Mouse (Mus musculus) liver, embryonic 14.5 days (tissue): Measurements from ENCODE around the gene Sf3b1. TPM values are rescaled to one million over a fixed set of nuclear protein-coding genes. Genes with fewer than 3 reads are reported as not detected.

Experiments
- ATAC-seq: fragments of 200-750 bp; cut with Nextera tagmentation; 2 replicates; pipeline ENCODE4 v1.8.0; 2017; ENCODE audit warnings: moderate number of reproducible peaks, mild to moderate bottlenecking, moderate library complexity; ENCODE audit not compliant: insufficient read depth
- DNase-seq, 3 experiments: peaks; one replicate each; pipeline ENCODE4 v3.0.0-alpha.2; 2012 to 2013; ENCODE audit warnings: low read depth in 3 of 3, low spot score in 3 of 3
- H3K27ac ChIP-seq: fragments of 300-500 bp; sonication (generic); 2 replicates; pipeline ENCODE4 v1.5.1; 2014; ENCODE audit warnings: moderate library complexity, mild to moderate bottlenecking, control low read depth, inconsistent platforms
- H3K27me3 ChIP-seq: fragments of 300-500 bp; sonication (generic); 2 replicates; pipeline ENCODE4 v1.6.1; 2014; ENCODE audit warnings: mild to moderate bottlenecking, low read length, moderate library complexity; ENCODE audit not compliant: control insufficient read depth, insufficient read depth
- H3K36me3 ChIP-seq: fragments of 300-500 bp; sonication (generic); replicated peaks from 2 replicates; pipeline ENCODE4 v1.6.1; 2014; ENCODE audit warnings: low read depth; ENCODE audit not compliant: control insufficient read depth, insufficient read depth
- H3K4me1 ChIP-seq, 2 experiments: fragments of 200-500 bp in 1 of 2; fragments of 300-500 bp in 1 of 2; sonication (generic) in 1 of 2; replicated peaks; 2 replicates each; pipeline ENCODE4 v1.6.1; 2012 to 2014; ENCODE audit warnings: antibody characterized with exemption in 1 of 2, inconsistent platforms in 1 of 2, low read length in 1 of 2; ENCODE audit not compliant: control insufficient read depth in 2 of 2, insufficient read depth in 2 of 2
- H3K4me2 ChIP-seq: fragments of 300-500 bp; sonication (generic); 2 replicates; pipeline ENCODE4 v1.6.1; 2014; ENCODE audit warnings: low read depth, mild to moderate bottlenecking, control low read depth, moderate library complexity
- H3K4me3 ChIP-seq, 2 experiments: fragments of 200-500 bp in 1 of 2; fragments of 300-500 bp in 1 of 2; sonication (generic) in 1 of 2; 2 replicates each; pipeline ENCODE4 v1.5.1; 2012 to 2014; ENCODE audit warnings: low read depth in 2 of 2, low read length in 2 of 2, mild to moderate bottlenecking in 2 of 2, control low read depth in 1 of 2, inconsistent platforms in 1 of 2, moderate library complexity in 1 of 2; ENCODE audit not compliant: insufficient read depth in 1 of 2
- H3K9ac ChIP-seq: fragments of 300-500 bp; sonication (generic); replicated peaks from 2 replicates; pipeline ENCODE4 v1.6.1; 2014; ENCODE audit warnings: mild to moderate bottlenecking, control low read depth, moderate library complexity
- H3K9me3 ChIP-seq: fragments of 300-500 bp; sonication (generic); 2 replicates; pipeline ENCODE4 v1.6.1; 2016; ENCODE audit warnings: low read length, mixed read lengths; ENCODE audit not compliant: control insufficient read depth
- CTCF ChIP-seq: IDR thresholded peaks from 2 replicates; pipeline ENCODE4 v1.5.1; 2016; ENCODE audit warnings: antibody characterized with exemption, low read depth, control low read depth
- EP300 ChIP-seq: IDR thresholded peaks from 2 replicates; pipeline ENCODE4 v1.6.1; 2016; ENCODE audit warnings: antibody characterized with exemption, low read depth
- WGBS: fragments of 180-500 bp; shearing (Covaris S2); extraction: QIAGEN DNeasy Blood & Tissue Kit; methylation state at CpG from one replicate; pipeline ENCODE4 v1.1.7; 2014; ENCODE audit not compliant: insufficient replicate concordance; 5-methylcytosine and 5-hydroxymethylcytosine counted together
- polyA plus RNA-seq, 2 experiments: library from polyadenylated mRNA; depleted of rRNA in 1 of 2; stranded (reverse) in 1 of 2; unstranded in 1 of 2; fragments of >200 nt; fragmentation: Nextera tagmentation in 1 of 2; extraction: Ambion mirVana in 1 of 2; gene quantifications; 2 replicates each; pipeline versions ENCODE4 v1.2.1 to v1.2.3; 2012 to 2014

Sf3b1 gene
- polyA plus RNA-seq, 2 experiments: 45.0 to 122 TPM

DNA sequence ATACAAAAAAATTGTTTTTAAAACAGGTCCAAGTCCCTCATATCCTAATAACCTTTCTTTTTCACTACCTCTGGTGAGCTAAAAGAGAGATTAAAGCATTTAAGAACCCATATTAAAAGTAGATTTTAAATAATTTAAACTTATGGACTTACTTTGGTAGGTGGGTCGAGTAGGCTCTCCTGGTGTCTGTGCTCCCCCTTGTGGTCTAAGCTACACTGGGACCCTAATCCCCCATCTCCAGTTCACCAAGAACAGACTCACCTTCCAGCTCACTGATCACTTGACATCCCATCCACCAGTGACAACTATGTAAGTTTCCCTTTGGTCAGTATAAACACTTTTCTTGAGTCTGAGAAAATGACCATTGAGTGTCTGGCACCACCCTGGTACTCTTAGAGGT, 15.0 kb upstream of the Sf3b1 start:
- H3K9ac ChIP-seq: no peak overlapping the region
- H3K27ac ChIP-seq: no peak overlapping the region
- H3K4me2 ChIP-seq: no peak overlapping the region
- no peaks in the 10 kb centered on the region for H3K36me3 ChIP-seq
- DNase-seq (no peak), ATAC-seq (no peak)
- TF ChIP-seq EP300: no peak
- TF ChIP-seq CTCF: peak; percentile 39; the same call in 1 of the 2 replicates
- H3K27me3 ChIP-seq: no peaks in the 10 kb centered on the region
- no peaks in the 10 kb centered on the region; a peak in 1 of 4 replicates for H3K4me1 ChIP-seq
- H3K9me3 ChIP-seq: peaks cover 3% of the 10 kb centered on the region
- 43% methylated on average over 1 of the region's 1 CpGs for WGBS
- H3K4me3 ChIP-seq: no peak overlapping the region

DNA sequence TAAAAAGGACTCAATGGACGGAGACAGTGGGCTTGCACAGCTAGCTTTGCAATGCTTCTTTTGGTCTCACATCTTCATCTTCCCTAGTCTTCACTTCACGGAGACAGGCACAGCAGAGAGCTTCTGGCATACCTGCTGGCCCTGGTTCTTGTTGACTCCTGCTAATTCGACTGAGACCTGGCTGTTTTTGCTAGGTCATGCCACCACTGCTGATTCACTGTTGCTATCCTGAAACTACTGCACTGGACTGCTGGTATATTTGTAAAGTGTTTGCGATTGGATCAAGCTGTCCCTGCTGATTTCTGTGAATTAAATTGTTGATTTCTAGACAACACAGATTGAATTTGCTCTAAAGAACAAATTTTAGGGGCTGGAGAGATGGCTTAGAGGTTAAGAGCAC, 14.4 kb upstream of the Sf3b1 start:
- Histone ChIP-seq H3K27me3 (no peaks in the 10 kb centered on the region), H3K36me3 (no peaks in the 10 kb centered on the region), H3K27ac (no peak overlapping the region), H3K4me2 (no peak overlapping the region), H3K4me3 (no peak overlapping the region), H3K9me3 (peaks cover 3% of the 10 kb centered on the region), H3K4me1 (no peaks in the 10 kb centered on the region; a peak in 1 of 4 replicates), H3K9ac (no peak overlapping the region)
- TF ChIP-seq EP300: no peak
- peak; percentile 70; the same call in 1 of the 2 replicates for ATAC-seq
- no peak for DNase-seq
- WGBS: 79% methylated on average over 4 of the region's 4 CpGs

DNA sequence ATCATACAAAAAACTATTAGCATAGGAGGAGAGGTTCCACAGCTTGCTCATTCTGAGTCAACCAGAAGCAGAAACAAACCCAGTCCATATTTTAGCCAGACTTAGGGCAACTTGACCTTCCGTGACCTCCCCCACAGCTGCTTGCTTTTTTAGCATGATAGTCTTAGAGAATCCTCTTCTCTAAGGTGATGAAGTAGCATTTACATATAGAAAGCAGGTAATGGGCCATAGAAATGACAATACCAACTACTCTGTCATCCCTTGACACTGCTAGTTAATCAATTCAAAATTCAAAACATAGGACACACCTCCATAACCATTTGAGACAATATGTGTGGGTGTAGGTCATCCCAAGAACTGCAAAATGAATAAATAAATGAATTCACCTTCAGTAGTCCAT, 12.7 kb upstream of the Sf3b1 start:
- DNase-seq: no peak
- Histone ChIP-seq H3K9me3 (peaks cover 3% of the 10 kb centered on the region), H3K27me3 (no peaks in the 10 kb centered on the region), H3K4me3 (no peak overlapping the region), H3K36me3 (no peaks in the 10 kb centered on the region), H3K4me1 (no peaks in the 10 kb centered on the region; a peak in 1 of 4 replicates), H3K27ac (no peak overlapping the region), H3K4me2 (no peak overlapping the region), H3K9ac (no peak overlapping the region)
- TF ChIP-seq EP300 (no peak), CTCF (no peak)
- WGBS: 63% methylated on average over 1 of the region's 1 CpGs
- no peak for ATAC-seq

DNA sequence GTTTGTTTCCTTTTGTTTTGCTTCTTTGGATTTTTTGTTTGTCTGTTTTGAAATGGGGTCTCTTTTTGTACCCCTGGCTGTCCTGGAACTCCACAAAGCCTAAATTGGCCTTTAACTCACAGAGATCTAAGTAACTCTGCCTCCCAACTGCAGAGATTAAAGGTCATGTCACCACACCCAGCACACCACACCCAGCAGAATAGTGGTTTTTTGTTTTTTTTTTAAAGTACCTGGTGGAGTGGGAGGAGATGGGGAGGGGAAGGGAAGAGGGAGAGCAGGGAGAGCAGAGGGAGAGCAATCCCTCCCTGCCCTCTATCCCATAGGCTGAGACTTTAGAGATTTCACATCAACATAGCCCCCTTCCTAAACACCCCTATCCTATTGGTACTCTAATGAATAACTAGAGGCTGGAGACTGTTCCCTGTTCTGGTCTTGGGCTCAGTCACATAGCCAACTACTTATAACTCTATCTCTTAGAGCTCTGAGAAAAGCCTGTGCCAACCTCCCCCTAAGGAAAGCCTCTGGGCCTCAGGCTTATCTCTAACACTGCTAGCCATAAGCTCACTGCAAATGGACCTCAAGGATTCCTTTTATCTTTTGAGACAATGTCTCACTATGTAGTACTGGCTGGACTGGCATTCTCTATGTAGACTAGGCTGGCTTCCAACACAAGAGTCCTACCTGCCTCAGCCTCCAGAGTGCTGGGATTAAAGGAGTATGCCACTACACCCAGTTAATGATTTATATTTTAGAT, 3.9 kb upstream of the Sf3b1 start:
- no peaks in the 10 kb centered on the region for H3K36me3 ChIP-seq
- no peak overlapping the region for H3K4me2 ChIP-seq
- H3K4me1 ChIP-seq: peaks cover 20 to 23% of the 10 kb centered on the region in 2 experiments
- ATAC-seq (peak; percentile 27; the same call in 1 of the 2 replicates), DNase-seq (peak in 1 of 3 experiments; percentile 43)
- no peak overlapping the region for H3K4me3 ChIP-seq
- no peaks in the 10 kb centered on the region for H3K27me3 ChIP-seq
- H3K27ac ChIP-seq: no peak overlapping the region
- no peak for TF ChIP-seq CTCF
- TF ChIP-seq EP300: peak; percentile 55
- no peaks in the 10 kb centered on the region for H3K9me3 ChIP-seq
- H3K9ac ChIP-seq: no peak overlapping the region

DNA sequence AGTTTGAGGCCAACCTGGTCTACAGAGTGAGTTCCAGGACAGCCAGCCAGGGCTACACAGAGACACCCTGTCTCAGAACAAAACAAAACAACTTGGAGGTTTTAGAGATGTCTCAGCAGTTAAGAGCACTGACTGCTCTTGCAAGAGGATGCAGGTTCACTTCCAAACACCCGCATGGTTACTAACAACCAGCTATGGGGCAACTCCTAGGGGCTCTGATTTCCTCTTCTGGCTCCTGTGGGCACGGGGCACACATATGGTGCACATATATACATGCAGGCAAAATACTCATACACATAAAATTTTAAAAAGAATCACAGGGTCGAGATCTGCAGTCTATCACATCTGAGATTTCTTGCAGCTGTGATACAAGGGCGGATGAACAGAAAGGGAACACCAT, 2.2 kb upstream of the Sf3b1 start:
- H3K9ac ChIP-seq: no peak overlapping the region
- DNase-seq (no peak), ATAC-seq (no peak)
- peak overlapping the region; percentile 80 for H3K4me2 ChIP-seq
- peaks cover 29 to 30% of the 10 kb centered on the region in 2 experiments for H3K4me1 ChIP-seq
- H3K27ac ChIP-seq: peak overlapping the region; percentile 0; the same call in 1 of the 2 replicates
- H3K36me3 ChIP-seq: no peaks in the 10 kb centered on the region
- H3K9me3 ChIP-seq: no peaks in the 10 kb centered on the region
- 40% methylated on average over 4 of the region's 4 CpGs for WGBS
- peak overlapping the region; percentile 28 to 33; a peak in 3 of 4 replicates for H3K4me3 ChIP-seq
- H3K27me3 ChIP-seq: no peaks in the 10 kb centered on the region
- TF ChIP-seq CTCF (no peak), EP300 (no peak)
